Mouse (Mus musculus) midbrain, embryonic 14.5 days (tissue): Measurements from ENCODE around the gene Rem1. TPM values are rescaled to one million over a fixed set of nuclear protein-coding genes. Genes with fewer than 3 reads are reported as not detected.
A peak's percentile ranks its signal among the peaks of the same experiment; 100 is the strongest.

Experiments used
- ATAC-seq: fragments of 200-750 bp; cut with Nextera tagmentation; 2 replicates; pipeline ENCODE4 v1.8.0; 2017; ENCODE audit warnings: moderate number of reproducible peaks, moderate library complexity; ENCODE audit not compliant: low FRiP score, low TSS enrichment
- DNase-seq: peaks from one replicate; pipeline ENCODE4 v3.0.0-alpha.2; 2015
- H3K27ac ChIP-seq: fragments of 300-500 bp; sonication (generic); replicated peaks from 2 replicates; pipeline ENCODE4 v1.5.1; 2014; ENCODE audit warnings: mild to moderate bottlenecking, low read depth, low read length, moderate library complexity
- H3K27me3 ChIP-seq: fragments of 300-500 bp; sonication (generic); 2 replicates; pipeline ENCODE4 v1.6.1; 2014; ENCODE audit warnings: low read length, control low read depth, mixed read lengths; ENCODE audit not compliant: control insufficient read depth, insufficient read depth
- H3K36me3 ChIP-seq: fragments of 300-500 bp; sonication (generic); 2 replicates; pipeline ENCODE4 v1.6.1; 2014; ENCODE audit warnings: low read length, control low read depth; ENCODE audit not compliant: control insufficient read depth, insufficient read depth
- H3K4me1 ChIP-seq: fragments of 300-500 bp; sonication (generic); 2 replicates; pipeline ENCODE4 v1.6.1; 2014; ENCODE audit warnings: mild to moderate bottlenecking, antibody characterized with exemption, low read length, control low read depth; ENCODE audit not compliant: control insufficient read depth, insufficient read depth
- H3K4me2 ChIP-seq: fragments of 300-500 bp; sonication (generic); 2 replicates; pipeline ENCODE4 v1.6.1; 2014; ENCODE audit warnings: mild to moderate bottlenecking, low read length, moderate library complexity
- H3K4me3 ChIP-seq: fragments of 300-500 bp; sonication (generic); replicated peaks from 2 replicates; pipeline ENCODE4 v1.5.1; 2014; ENCODE audit warnings: low read depth, low read length
- H3K9ac ChIP-seq: fragments of 300-500 bp; sonication (generic); replicated peaks from 2 replicates; pipeline ENCODE4 v1.6.1; 2014; ENCODE audit warnings: mild to moderate bottlenecking, low read length, moderate library complexity
- H3K9me3 ChIP-seq: fragments of 300-500 bp; sonication (generic); 2 replicates; pipeline ENCODE4 v1.6.1; 2016; ENCODE audit warnings: low read length, control low read depth, mixed read lengths; ENCODE audit not compliant: control insufficient read depth
- WGBS: fragments of 180-500 bp; shearing (Covaris S2); extraction: QIAGEN DNeasy Blood & Tissue Kit; methylation state at CpG from one replicate; pipeline ENCODE4 v1.1.7; 2014; 5-methylcytosine and 5-hydroxymethylcytosine counted together
- polyA plus RNA-seq: library from polyadenylated mRNA; unstranded; fragments of >200 nt; fragmentation: Nextera tagmentation; extraction: Ambion mirVana; gene quantifications from 2 replicates; pipeline ENCODE4 v1.2.1, GENCODE M21; 2014

Gene Rem1
- polyA plus RNA-seq, 1 experiment from 2014 or later = 0.12 TPM

- Histone ChIP-seq H3K27me3 (no peaks in the 10 kb centered on the region), H3K4me2 (no peak overlapping the region), H3K4me3 (no peak overlapping the region), H3K36me3 (no peaks in the 10 kb centered on the region), H3K9ac (no peak overlapping the region), H3K9me3 (no peaks in the 10 kb centered on the region), H3K4me1 (peaks cover 7% of the 10 kb centered on the region; the same call in 1 of the 2 replicates), H3K27ac (no peak overlapping the region)
- WGBS = 75% methylated on average over 23 of the region's 23 CpGs
- ATAC-seq (no peak), DNase-seq (no peak)
These were observed 9.7 kb downstream of the Rem1 start for GRCm38 (mm10) chr2:152636246-152637005.

- H3K9ac ChIP-seq = no peak overlapping the region
- H3K36me3 ChIP-seq = no peaks in the 10 kb centered on the region
- no peak overlapping the region for H3K4me3 ChIP-seq
- 90% methylated on average over 6 of the region's 6 CpGs for WGBS
- no peaks in the 10 kb centered on the region for H3K27me3 ChIP-seq
- DNase-seq (no peak), ATAC-seq (no peak)
- peaks cover 7% of the 10 kb centered on the region; the same call in 1 of the 2 replicates for H3K4me1 ChIP-seq
- H3K9me3 ChIP-seq = no peaks in the 10 kb centered on the region
- H3K4me2 ChIP-seq = no peak overlapping the region
- no peak overlapping the region for H3K27ac ChIP-seq
These were observed 10.2 kb downstream of the Rem1 start for GRCm38 (mm10) chr2:152637006-152637322.

- DNase-seq (no peak), ATAC-seq (no peak)
- no peak overlapping the region for H3K4me3 ChIP-seq
- no peaks in the 10 kb centered on the region for H3K27me3 ChIP-seq
- no peaks in the 10 kb centered on the region for H3K9me3 ChIP-seq
- WGBS = 91% methylated on average over 4 of the region's 4 CpGs
- H3K4me1 ChIP-seq = peaks cover 7% of the 10 kb centered on the region; the same call in 1 of the 2 replicates
- no peak overlapping the region for H3K27ac ChIP-seq
- no peak overlapping the region for H3K9ac ChIP-seq
- no peak overlapping the region for H3K4me2 ChIP-seq
- no peaks in the 10 kb centered on the region for H3K36me3 ChIP-seq
These were observed 10.6 kb downstream of the Rem1 start for GRCm38 (mm10) chr2:152637381-152637780.

- H3K4me2 ChIP-seq = no peak overlapping the region
- WGBS = 55% methylated on average over 6 of the region's 6 CpGs
- H3K9ac ChIP-seq = no peak overlapping the region
- peaks cover 7% of the 10 kb centered on the region; the same call in 1 of the 2 replicates for H3K4me1 ChIP-seq
- no peak for DNase-seq
- H3K27me3 ChIP-seq = no peaks in the 10 kb centered on the region
- no peak for ATAC-seq
- no peak overlapping the region for H3K4me3 ChIP-seq
- no peaks in the 10 kb centered on the region for H3K9me3 ChIP-seq
- no peaks in the 10 kb centered on the region for H3K36me3 ChIP-seq
- H3K27ac ChIP-seq = no peak overlapping the region
These were observed 12.1 kb downstream of the Rem1 start for GRCm38 (mm10) chr2:152638865-152639264.

GRCm38 (mm10) chr2:152639406-152640113 is 12.8 kb downstream of the Rem1 start:
- Histone ChIP-seq H3K4me1 (peaks cover 7% of the 10 kb centered on the region; the same call in 1 of the 2 replicates), H3K4me2 (no peak overlapping the region), H3K27ac (no peak overlapping the region), H3K36me3 (no peaks in the 10 kb centered on the region), H3K9ac (no peak overlapping the region), H3K9me3 (no peaks in the 10 kb centered on the region), H3K27me3 (no peaks in the 10 kb centered on the region), H3K4me3 (no peak overlapping the region)
- DNase-seq (no peak), ATAC-seq (no peak)
- 12% methylated on average over 11 of the region's 11 CpGs for WGBS

GRCm38 (mm10) chr2:152652901-152653620 is 26.3 kb downstream of the Rem1 start:
- peak overlapping the region; percentile 94 for H3K27ac ChIP-seq
- peaks cover 21% of the 10 kb centered on the region for H3K4me1 ChIP-seq
- ATAC-seq (no peak), DNase-seq (no peak)
- no peak overlapping the region for H3K4me2 ChIP-seq
- no peak overlapping the region for H3K9ac ChIP-seq
- H3K36me3 ChIP-seq = no peaks in the 10 kb centered on the region
- H3K27me3 ChIP-seq = no peaks in the 10 kb centered on the region
- H3K4me3 ChIP-seq = no peak overlapping the region
- H3K9me3 ChIP-seq = no peaks in the 10 kb centered on the region
- 76% methylated on average over 10 of the region's 10 CpGs for WGBS

- Histone ChIP-seq H3K4me1 (peaks cover 21% of the 10 kb centered on the region), H3K27me3 (no peaks in the 10 kb centered on the region), H3K27ac (peak overlapping the region; percentile 94), H3K9ac (no peak overlapping the region; the same call in 1 of the 2 replicates), H3K9me3 (no peaks in the 10 kb centered on the region), H3K4me3 (no peak overlapping the region), H3K36me3 (no peaks in the 10 kb centered on the region), H3K4me2 (peak overlapping the region; percentile 53)
- peak; percentile 92 for DNase-seq
- ATAC-seq = peak; percentile 93
- WGBS = 29% methylated on average over 14 of the region's 14 CpGs
These were observed 27.3 kb downstream of the Rem1 start for GRCm38 (mm10) chr2:152653874-152654715.

- DNase-seq = no peak
- no peaks in the 10 kb centered on the region for H3K9me3 ChIP-seq
- no peak overlapping the region for H3K4me3 ChIP-seq
- no peaks in the 10 kb centered on the region for H3K36me3 ChIP-seq
- H3K27ac ChIP-seq = no peak overlapping the region
- 59% methylated on average over 10 of the region's 10 CpGs for WGBS
- H3K4me2 ChIP-seq = no peak overlapping the region
- peaks cover 21% of the 10 kb centered on the region for H3K4me1 ChIP-seq
- H3K27me3 ChIP-seq = no peaks in the 10 kb centered on the region
- ATAC-seq = no peak
- no peak overlapping the region for H3K9ac ChIP-seq
These were observed 30.6 kb downstream of the Rem1 start for GRCm38 (mm10) chr2:152657398-152657797.
